Mouse (Mus musculus): ENCODE results near the gene Acap1. TPM values are rescaled to one million over a fixed set of nuclear protein-coding genes. Genes with fewer than 3 reads are reported as not detected.
"Not testable (repeated sequence)": the region's sequence is repeated elsewhere in the genome, so short reads cannot be mapped to it uniquely, and the experiment has no call there.

The Acap1 gene
- polyA plus RNA-seq, 1 experiment from 2014 or later = 3.6 TPM

- H3K36me3 ChIP-seq (ENCODE audit: control insufficient read depth, insufficient read depth, low read length) = no peaks in the 10 kb centered on the region
- no peak for ATAC-seq (ENCODE audit: insufficient number of reproducible peaks, insufficient read depth, low FRiP score, low read depth)
- H3K9me3 ChIP-seq (ENCODE audit: control insufficient read depth, low read length) = no peaks in the 10 kb centered on the region
- H3K4me1 ChIP-seq (ENCODE audit: control insufficient read depth in 2 of 2, insufficient read depth in 2 of 2, low read length in 2 of 2) = peaks cover 8 to 12% of the 10 kb centered on the region in 2 experiments
- no peak overlapping the region for H3K9ac ChIP-seq (ENCODE audit: low read length)
- H3K4me2 ChIP-seq (ENCODE audit: low read length) = no peak overlapping the region
- no peak overlapping the region for H3K27ac ChIP-seq (replicated peaks in 1 of 2; ENCODE audit: control insufficient read depth in 1 of 2, insufficient read depth in 1 of 2, low read depth in 2 of 2, low read length in 2 of 2)
- no peak overlapping the region for H3K4me3 ChIP-seq (ENCODE audit: control insufficient read depth in 1 of 2, insufficient read depth in 1 of 2, low read depth in 1 of 2, low read length in 2 of 2)
- 56% methylated on average over 8 of the region's 8 CpGs for WGBS
- H3K27me3 ChIP-seq (ENCODE audit: control insufficient read depth, insufficient read depth, low read length) = peaks cover 2% of the 10 kb centered on the region; the same call in 1 of the 2 replicates
Measured at GRCm38 (mm10) chr11:69931769-69932168, 36.4 kb upstream of the Acap1 start.

DNA sequence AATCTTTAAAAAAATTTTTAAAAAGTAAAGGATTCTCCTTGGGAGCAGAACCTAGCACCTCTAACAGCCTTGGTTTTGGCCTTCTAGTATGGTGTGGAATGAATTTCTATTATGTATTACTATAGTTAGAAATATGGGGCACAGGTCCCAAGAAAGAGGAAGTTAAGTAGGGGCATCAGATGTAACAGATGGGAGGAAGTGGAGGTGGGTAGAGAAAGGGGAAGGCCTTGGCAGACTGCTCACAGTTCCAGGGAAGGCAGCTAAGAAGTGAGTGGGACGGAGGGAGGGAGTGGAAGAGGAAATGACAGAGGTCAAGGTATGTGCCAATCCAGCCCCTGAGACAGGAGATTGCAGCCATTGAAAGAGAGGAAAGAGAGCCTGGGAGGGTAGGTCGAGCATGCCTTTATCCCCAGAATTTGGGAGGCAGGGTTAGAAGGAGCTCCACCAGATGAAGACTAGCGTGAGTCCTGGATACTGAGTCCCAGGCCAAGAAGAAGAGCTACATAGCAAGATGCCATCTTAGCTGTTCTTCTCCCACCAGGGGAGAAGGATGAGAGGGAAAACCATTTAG is 35.7 kb upstream of the Acap1 start:
- H3K4me3 ChIP-seq (ENCODE audit: control insufficient read depth in 1 of 2, insufficient read depth in 1 of 2, low read depth in 1 of 2, low read length in 2 of 2) = no peak overlapping the region

DNA sequence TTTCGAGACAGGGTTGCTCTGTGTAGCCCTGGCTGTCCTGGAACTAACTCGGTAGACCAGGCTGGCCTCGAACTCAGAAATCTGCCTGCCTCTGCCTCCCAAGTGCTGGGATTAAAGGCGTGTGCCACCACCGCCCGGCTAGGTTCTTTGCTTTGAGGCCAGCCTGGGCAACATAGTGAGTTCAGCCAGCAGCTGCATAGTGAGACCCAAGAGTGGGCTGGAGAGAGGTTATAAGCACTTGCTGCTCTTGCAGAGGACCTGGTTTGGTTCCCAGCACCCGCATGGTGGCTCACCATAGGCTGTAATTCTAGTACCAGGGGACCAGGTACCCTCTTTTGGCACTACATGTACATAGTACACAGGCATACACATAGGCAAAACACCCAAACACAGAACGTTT is 34.8 kb upstream of the Acap1 start:
- not testable (repeated sequence) for H3K27me3 ChIP-seq (ENCODE audit: control insufficient read depth, insufficient read depth, low read length); H3K36me3 ChIP-seq (ENCODE audit: control insufficient read depth, insufficient read depth, low read length); H3K4me1 ChIP-seq (ENCODE audit: control insufficient read depth in 2 of 2, insufficient read depth in 2 of 2, low read length in 2 of 2); H3K9ac ChIP-seq (ENCODE audit: low read length); H3K27ac ChIP-seq (replicated peaks in 1 of 2; ENCODE audit: control insufficient read depth in 1 of 2, insufficient read depth in 1 of 2, low read depth in 2 of 2, low read length in 2 of 2); ATAC-seq (ENCODE audit: insufficient number of reproducible peaks, insufficient read depth, low FRiP score, low read depth); H3K9me3 ChIP-seq (ENCODE audit: control insufficient read depth, low read length); H3K4me2 ChIP-seq (ENCODE audit: low read length); H3K4me3 ChIP-seq (ENCODE audit: control insufficient read depth in 1 of 2, insufficient read depth in 1 of 2, low read depth in 1 of 2, low read length in 2 of 2)
- 81% methylated on average over 8 of the region's 8 CpGs for WGBS

More for the DNA sequence above, 35.7 kb upstream of the Acap1 start:
- 55% methylated on average over 3 of the region's 3 CpGs for WGBS
- no peaks in the 10 kb centered on the region for H3K27me3 ChIP-seq (ENCODE audit: control insufficient read depth, insufficient read depth, low read length)
- H3K27ac ChIP-seq (replicated peaks in 1 of 2; ENCODE audit: control insufficient read depth in 1 of 2, insufficient read depth in 1 of 2, low read depth in 2 of 2, low read length in 2 of 2) = no peak overlapping the region
- no peaks in the 10 kb centered on the region for H3K9me3 ChIP-seq (ENCODE audit: control insufficient read depth, low read length)
- H3K4me2 ChIP-seq (ENCODE audit: low read length) = no peak overlapping the region
- no peak for ATAC-seq (ENCODE audit: insufficient number of reproducible peaks, insufficient read depth, low FRiP score, low read depth)
- H3K9ac ChIP-seq (ENCODE audit: low read length) = no peak overlapping the region
- H3K4me1 ChIP-seq (ENCODE audit: control insufficient read depth in 2 of 2, insufficient read depth in 2 of 2, low read length in 2 of 2) = peaks cover 2 to 4% of the 10 kb centered on the region in 2 experiments; a peak in 3 of 4 replicates
- H3K36me3 ChIP-seq (ENCODE audit: control insufficient read depth, insufficient read depth, low read length) = no peaks in the 10 kb centered on the region

DNA sequence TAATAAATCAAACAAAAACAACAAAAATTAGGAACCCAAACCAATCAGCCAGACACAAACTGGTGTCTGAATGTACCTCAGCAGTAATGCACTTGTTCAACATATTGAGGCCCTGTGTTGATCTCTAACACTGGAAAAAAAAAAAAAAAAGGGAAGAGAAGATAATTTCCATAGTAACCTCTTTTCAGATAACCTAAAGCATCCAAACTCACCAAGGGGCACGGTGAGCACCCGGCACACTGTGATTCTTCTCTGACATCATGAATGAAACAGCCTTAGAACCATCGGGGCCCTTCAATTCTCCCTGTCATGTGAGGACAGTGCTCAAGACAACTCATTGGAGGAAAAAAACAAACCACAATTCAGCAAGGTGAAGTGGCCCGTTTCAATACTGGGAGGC is 34.4 kb upstream of the Acap1 start:
- no peak for ATAC-seq (ENCODE audit: insufficient number of reproducible peaks, insufficient read depth, low FRiP score, low read depth)
- no peaks in the 10 kb centered on the region for H3K27me3 ChIP-seq (ENCODE audit: control insufficient read depth, insufficient read depth, low read length)
- no peaks in the 10 kb centered on the region for H3K36me3 ChIP-seq (ENCODE audit: control insufficient read depth, insufficient read depth, low read length)
- 25% methylated on average over 4 of the region's 4 CpGs for WGBS
- H3K9me3 ChIP-seq (ENCODE audit: control insufficient read depth, low read length) = no peaks in the 10 kb centered on the region
- H3K4me2 ChIP-seq (ENCODE audit: low read length) = no peak overlapping the region
- no peak overlapping the region for H3K4me3 ChIP-seq (ENCODE audit: control insufficient read depth in 1 of 2, insufficient read depth in 1 of 2, low read depth in 1 of 2, low read length in 2 of 2)
- no peaks in the 10 kb centered on the region for H3K4me1 ChIP-seq (ENCODE audit: control insufficient read depth in 2 of 2, insufficient read depth in 2 of 2, low read length in 2 of 2)
- H3K27ac ChIP-seq (replicated peaks in 1 of 2; ENCODE audit: control insufficient read depth in 1 of 2, insufficient read depth in 1 of 2, low read depth in 2 of 2, low read length in 2 of 2) = no peak overlapping the region
- no peak overlapping the region for H3K9ac ChIP-seq (ENCODE audit: low read length)

GRCm38 (mm10) chr11:69927501-69927900 is 32.2 kb upstream of the Acap1 start:
- Histone ChIP-seq H3K27ac (replicated peaks in 1 of 2; ENCODE audit: control insufficient read depth in 1 of 2, insufficient read depth in 1 of 2, low read depth in 2 of 2, low read length in 2 of 2) (no peak overlapping the region), H3K4me2 (ENCODE audit: low read length) (no peak overlapping the region), H3K9ac (ENCODE audit: low read length) (no peak overlapping the region), H3K27me3 (ENCODE audit: control insufficient read depth, insufficient read depth, low read length) (no peaks in the 10 kb centered on the region), H3K36me3 (ENCODE audit: control insufficient read depth, insufficient read depth, low read length) (no peaks in the 10 kb centered on the region), H3K4me1 (ENCODE audit: control insufficient read depth in 2 of 2, insufficient read depth in 2 of 2, low read length in 2 of 2) (peaks cover 0 to 3% of the 10 kb centered on the region in 2 experiments; a peak in 1 of 4 replicates), H3K9me3 (ENCODE audit: control insufficient read depth, low read length) (no peaks in the 10 kb centered on the region), H3K4me3 (ENCODE audit: control insufficient read depth in 1 of 2, insufficient read depth in 1 of 2, low read depth in 1 of 2, low read length in 2 of 2) (no peak overlapping the region)
- no peak for ATAC-seq (ENCODE audit: insufficient number of reproducible peaks, insufficient read depth, low FRiP score, low read depth)
- 92% methylated on average over 2 of the region's 2 CpGs for WGBS

GRCm38 (mm10) chr11:69922796-69923195 is 27.5 kb upstream of the Acap1 start:
- ATAC-seq (ENCODE audit: insufficient number of reproducible peaks, insufficient read depth, low FRiP score, low read depth) = no peak
- no peak overlapping the region for H3K4me3 ChIP-seq (ENCODE audit: control insufficient read depth in 1 of 2, insufficient read depth in 1 of 2, low read depth in 1 of 2, low read length in 2 of 2)
- H3K9me3 ChIP-seq (ENCODE audit: control insufficient read depth, low read length) = no peaks in the 10 kb centered on the region
- WGBS = 64% methylated on average over 3 of the region's 3 CpGs
- peaks cover 5 to 16% of the 10 kb centered on the region in 2 experiments for H3K4me1 ChIP-seq (ENCODE audit: control insufficient read depth in 2 of 2, insufficient read depth in 2 of 2, low read length in 2 of 2)
- H3K27ac ChIP-seq (replicated peaks in 1 of 2; ENCODE audit: control insufficient read depth in 1 of 2, insufficient read depth in 1 of 2, low read depth in 2 of 2, low read length in 2 of 2) = no peak overlapping the region
- peaks cover 16% of the 10 kb centered on the region for H3K36me3 ChIP-seq (ENCODE audit: control insufficient read depth, insufficient read depth, low read length)
- H3K9ac ChIP-seq (ENCODE audit: low read length) = no peak overlapping the region
- peak overlapping the region; percentile 76 for H3K4me2 ChIP-seq (ENCODE audit: low read length)
- no peaks in the 10 kb centered on the region for H3K27me3 ChIP-seq (ENCODE audit: control insufficient read depth, insufficient read depth, low read length)

GRCm38 (mm10) chr11:69922012-69922756 is 26.8 kb upstream of the Acap1 start:
- no peaks in the 10 kb centered on the region for H3K9me3 ChIP-seq (ENCODE audit: control insufficient read depth, low read length)
- peak overlapping the region; percentile 80 for H3K9ac ChIP-seq (ENCODE audit: low read length)
- H3K4me3 ChIP-seq (ENCODE audit: control insufficient read depth in 1 of 2, insufficient read depth in 1 of 2, low read depth in 1 of 2, low read length in 2 of 2) = peak overlapping the region; percentile 56 to 85
- H3K27ac ChIP-seq (replicated peaks in 1 of 2; ENCODE audit: control insufficient read depth in 1 of 2, insufficient read depth in 1 of 2, low read depth in 2 of 2, low read length in 2 of 2) = peak overlapping the region; percentile 98 to 100
- ATAC-seq (ENCODE audit: insufficient number of reproducible peaks, insufficient read depth, low FRiP score, low read depth) = no peak
- peak overlapping the region; percentile 76 for H3K4me2 ChIP-seq (ENCODE audit: low read length)
- peaks cover 5 to 16% of the 10 kb centered on the region in 2 experiments for H3K4me1 ChIP-seq (ENCODE audit: control insufficient read depth in 2 of 2, insufficient read depth in 2 of 2, low read length in 2 of 2)
- peaks cover 22% of the 10 kb centered on the region for H3K36me3 ChIP-seq (ENCODE audit: control insufficient read depth, insufficient read depth, low read length)
- 3% methylated on average over 12 of the region's 12 CpGs for WGBS
- H3K27me3 ChIP-seq (ENCODE audit: control insufficient read depth, insufficient read depth, low read length) = no peaks in the 10 kb centered on the region
